Mouse (Mus musculus) Patski (cell line): Measurements from ENCODE around the gene Scarf2. TPM values are rescaled to one million over a fixed set of nuclear protein-coding genes. Genes with fewer than 3 reads are reported as not detected.

Source experiments
- ATAC-seq: fragments of 100-300 bp; one replicate; pipeline ENCODE4 v1.8.0; 2021
- CTCF ChIA-PET: fragments of 350-600 bp; sonication (Branson Sonifier 250); formaldehyde crosslinking; loops from one replicate; lab custom pipeline; 2022; ENCODE audit warnings: inconsistent platforms; lab: Charles Lee
- POLR2A ChIA-PET: fragments of 350-600 bp; sonication (Branson Sonifier 250); formaldehyde crosslinking; loops from one replicate; lab custom pipeline; 2022; ENCODE audit warnings: antibody characterized with exemption, inconsistent platforms; lab: Charles Lee
- DNase-seq: peaks from one replicate; pipeline ENCODE4 v3.0.0-alpha.2; 2011; ENCODE audit warnings: low read depth, low spot score
- H3K27me3 ChIP-seq: fragments of 371-371 bp; one replicate; pipeline ENCODE4 v1.5.1; 2021
- CTCF ChIP-seq: fragments of 100-300 bp; IDR thresholded peaks from one replicate; pipeline ENCODE4 v1.5.1; 2021
- in situ Hi-C: fragments of 300-500 bp; cut with MboI; formaldehyde crosslinking; loops from 3 replicates; pipeline ENCODE4 v1.11.1; 2018; ENCODE audit warnings: low pct_unique_long_range_greater_than_20kb, mixed read lengths
- polyA plus RNA-seq: library from polyadenylated mRNA; unstranded; gene quantifications from one replicate; pipeline ENCODE4 v1.2.3, GENCODE M21; 2021

Gene Scarf2
- 60.3 TPM for polyA plus RNA-seq

GRCm38 (mm10) chr16:17796971-17797811 lies at the start of gene Scarf2:
Gene Scarf2, plus strand, starts transcription at chr16:17797282.
- ChIA-PET POLR2A (interaction anchor here (1.0 to 1.1 kb wide), 3 partner anchors 18 to 71 kb away, joined by 3 read pairs; no protein-coding TSS in a partner anchor), CTCF (interaction anchor here (0.9 to 2.4 kb wide), 6 partner anchors 11 to 52 kb away, joined by 3 to 10 read pairs (median 4); no protein-coding TSS in a partner anchor)
- no peak for TF ChIP-seq CTCF
- no peaks in the 10 kb centered on the region for H3K27me3 ChIP-seq
- DNase-seq (no peak), ATAC-seq (no peak)
- in situ Hi-C loops: no loop called here

GRCm38 (mm10) chr16:17753001-17753400 lies 44.1 kb upstream of the Scarf2 start:
- no peak for DNase-seq
- H3K27me3 ChIP-seq: no peaks in the 10 kb centered on the region
- TF ChIP-seq CTCF: no peak
- POLR2A ChIA-PET: no interaction called here
- CTCF ChIA-PET: no interaction called here
- ATAC-seq: no peak
- in situ Hi-C loops: no loop called here

DNA sequence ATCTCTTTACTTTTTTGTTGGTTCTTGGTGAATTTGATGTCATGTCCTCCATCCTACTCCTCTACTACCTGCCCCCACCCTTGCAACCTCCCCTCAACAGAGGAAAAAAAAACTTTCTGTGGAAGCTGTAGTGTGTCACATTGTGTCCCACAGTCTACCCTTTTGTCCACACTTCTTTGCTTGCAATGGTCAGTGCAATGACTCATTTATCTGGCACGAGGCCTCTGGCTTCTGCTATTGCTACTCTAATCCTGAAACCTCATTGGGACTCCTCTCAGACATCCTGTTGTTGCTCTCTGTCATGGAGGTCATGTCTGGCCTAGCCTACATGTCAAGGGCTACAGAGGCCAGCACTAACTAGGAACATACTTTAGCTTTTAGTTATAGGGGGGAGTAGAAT lies 43.4 kb upstream of the Scarf2 start:
- CTCF ChIA-PET: no interaction called here
- no peak for ATAC-seq
- no peaks in the 10 kb centered on the region for H3K27me3 ChIP-seq
- POLR2A ChIA-PET: no interaction called here
- in situ Hi-C loops: no loop called here
- no peak for DNase-seq
- TF ChIP-seq CTCF: no peak

- in situ Hi-C loops: no loop called here
- ChIA-PET POLR2A (interaction anchor here (0.7 kb wide), 1 partner anchor 8 kb away, joined by 8 read pairs; no protein-coding TSS in a partner anchor), CTCF (interaction anchor here (1.6 to 3.3 kb wide), 3 partner anchors 14 to 30 kb away, joined by 5 to 11 read pairs (median 6); partner anchors contain the start of gene Med15)
- TF ChIP-seq CTCF: no peak
- ATAC-seq (no peak), DNase-seq (no peak)
- H3K27me3 ChIP-seq: no peaks in the 10 kb centered on the region
Observed at GRCm38 (mm10) chr16:17757756-17758155, 39.3 kb upstream of the Scarf2 start.

DNA sequence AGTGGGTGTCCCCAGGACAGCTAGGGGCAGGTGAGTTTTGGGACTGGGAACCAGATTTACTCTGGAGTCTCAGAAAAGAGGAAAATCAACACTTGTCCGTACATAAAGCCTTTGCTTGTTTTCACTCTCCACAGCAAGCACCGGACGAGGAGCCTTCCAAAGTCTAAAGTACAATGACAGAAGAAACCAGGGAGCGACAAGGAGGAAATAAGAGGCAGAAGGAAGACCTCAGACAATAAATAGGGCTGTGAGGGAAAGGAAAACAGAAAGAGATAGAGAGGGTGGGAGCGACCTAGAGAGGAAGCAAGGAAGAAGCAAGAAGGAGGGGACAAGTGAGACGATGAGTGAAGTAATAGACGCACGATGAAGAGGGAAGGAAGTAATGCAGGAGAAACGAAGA lies 38.2 kb upstream of the Scarf2 start:
- no peak for TF ChIP-seq CTCF
- no peak for ATAC-seq
- in situ Hi-C loops: no loop called here
- no peaks in the 10 kb centered on the region for H3K27me3 ChIP-seq
- DNase-seq: no peak
- ChIA-PET CTCF (interaction anchor here (1.9 to 3.3 kb wide), 4 partner anchors 13 to 31 kb away, joined by 5 to 12 read pairs (median 8); partner anchors contain the start of gene Med15), POLR2A (interaction anchor here (0.9 to 1.8 kb wide), 4 partner anchors 9 to 42 kb away, joined by 3 to 6 read pairs (median 4); no protein-coding TSS in a partner anchor)

GRCm38 (mm10) chr16:17759344-17759773 lies 37.7 kb upstream of the Scarf2 start, which contains the start of gene Klhl22:
Gene Klhl22, plus strand, starts transcription at chr16:17759618.
- ATAC-seq (peak; percentile 81), DNase-seq (peak; percentile 41)
- ChIA-PET CTCF (interaction anchor here (1.2 to 3.3 kb wide), 11 partner anchors 9 to 89 kb away, joined by 3 to 22 read pairs (median 7); partner anchors contain the start of gene Med15), POLR2A (interaction anchor here (0.9 to 1.8 kb wide), 7 partner anchors 9 to 42 kb away, joined by 3 to 6 read pairs (median 4); no protein-coding TSS in a partner anchor)
- no peak for TF ChIP-seq CTCF
- in situ Hi-C loops: no loop called here
- no peaks in the 10 kb centered on the region for H3K27me3 ChIP-seq

DNA sequence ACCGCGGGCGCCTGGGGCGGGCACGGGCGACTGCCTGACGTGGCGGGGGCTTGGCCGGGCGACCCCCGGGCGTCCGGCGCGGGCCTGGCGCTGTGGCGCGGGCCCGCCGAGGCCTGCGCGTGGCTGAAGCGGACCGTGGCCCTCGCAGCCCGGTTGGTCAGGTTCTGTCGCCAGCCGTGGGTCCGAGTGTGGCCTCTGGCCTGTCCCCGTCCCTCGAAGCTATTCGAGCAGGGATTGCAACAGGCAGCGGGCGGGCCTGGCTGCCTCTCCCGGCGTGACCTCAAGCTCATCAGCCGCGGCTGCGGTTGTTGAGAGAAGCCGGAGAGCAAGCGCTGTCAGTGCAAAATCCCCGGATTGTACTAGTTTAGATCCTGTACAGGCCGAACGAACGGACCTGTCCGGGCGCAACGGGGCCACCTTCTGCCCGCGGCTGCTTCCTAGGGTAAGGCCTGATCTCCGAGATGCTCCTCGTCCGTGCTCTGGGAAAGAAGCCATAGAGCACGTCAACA lies 37.2 kb upstream of the Scarf2 start:
- no peak for TF ChIP-seq CTCF
- ChIA-PET CTCF (interaction anchor here (0.9 to 3.3 kb wide), 15 partner anchors 9 to 89 kb away, joined by 3 to 22 read pairs (median 6); partner anchors contain the start of gene Med15), POLR2A (interaction anchor here (0.9 to 1.8 kb wide), 8 partner anchors 10 to 54 kb away, joined by 3 to 6 read pairs (median 4); no protein-coding TSS in a partner anchor)
- DNase-seq (no peak), ATAC-seq (peak; percentile 52)
- in situ Hi-C loops: no loop called here
- H3K27me3 ChIP-seq: no peaks in the 10 kb centered on the region

DNA sequence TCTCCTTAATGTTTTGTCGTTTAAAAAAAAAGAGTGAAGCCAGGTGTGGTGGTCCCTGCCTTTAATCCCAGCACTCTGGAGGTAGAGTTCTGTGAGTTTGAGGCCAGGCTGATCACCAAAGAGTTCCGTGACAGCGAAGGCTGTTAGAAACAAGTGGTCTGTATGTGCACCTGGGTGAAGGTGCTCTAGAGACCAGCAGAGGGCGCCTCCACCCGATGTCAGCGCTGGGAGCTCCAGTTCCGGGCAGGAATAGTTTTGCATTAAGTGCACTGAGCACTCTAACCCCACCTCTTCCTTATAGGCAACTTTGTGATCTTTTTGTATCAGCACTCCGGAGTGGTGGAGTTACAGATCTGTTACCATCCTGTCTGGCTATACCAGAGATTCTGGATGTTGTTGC lies 36.4 kb upstream of the Scarf2 start:
- peak; percentile 87 for TF ChIP-seq CTCF
- ATAC-seq: no peak
- ChIA-PET CTCF (interaction anchor here (0.6 to 2.7 kb wide), 15 partner anchors 8 to 88 kb away, joined by 3 to 22 read pairs (median 5); no protein-coding TSS in a partner anchor), POLR2A (interaction anchor here (0.9 to 1.7 kb wide), 5 partner anchors 13 to 53 kb away, joined by 3 to 5 read pairs (median 3); no protein-coding TSS in a partner anchor)
- no peak for DNase-seq
- in situ Hi-C loops: no loop called here
- no peaks in the 10 kb centered on the region for H3K27me3 ChIP-seq

DNA sequence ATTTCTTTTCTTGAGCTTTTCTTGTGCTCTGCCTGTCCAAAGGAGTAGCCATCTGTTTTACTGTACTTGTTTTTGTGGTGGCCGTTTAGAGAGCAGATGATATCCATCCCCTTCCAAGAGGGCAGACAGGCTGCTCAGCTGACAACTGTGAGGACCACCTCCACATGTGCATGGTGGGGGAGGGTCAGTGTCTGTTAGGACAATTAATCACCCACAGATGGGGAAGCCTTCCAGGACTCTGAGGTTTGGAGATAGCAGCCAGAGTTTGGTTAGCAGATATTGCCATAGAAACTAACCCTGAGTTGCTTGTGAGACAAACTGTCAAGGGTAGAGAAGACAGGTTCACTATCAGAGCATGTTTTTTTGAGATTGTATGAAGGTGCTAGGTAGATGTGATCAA lies 36.0 kb upstream of the Scarf2 start:
- POLR2A ChIA-PET: interaction anchor here (1.0 to 1.5 kb wide), 3 partner anchors 19 to 47 kb away, joined by 3 read pairs; no protein-coding TSS in a partner anchor
- no peak for ATAC-seq
- no peak for TF ChIP-seq CTCF
- CTCF ChIA-PET: interaction anchor here (0.6 to 2.7 kb wide), 13 partner anchors 8 to 87 kb away, joined by 3 to 22 read pairs (median 6); no protein-coding TSS in a partner anchor
- in situ Hi-C loops: no loop called here
- no peak for DNase-seq
- H3K27me3 ChIP-seq: no peaks in the 10 kb centered on the region

DNA sequence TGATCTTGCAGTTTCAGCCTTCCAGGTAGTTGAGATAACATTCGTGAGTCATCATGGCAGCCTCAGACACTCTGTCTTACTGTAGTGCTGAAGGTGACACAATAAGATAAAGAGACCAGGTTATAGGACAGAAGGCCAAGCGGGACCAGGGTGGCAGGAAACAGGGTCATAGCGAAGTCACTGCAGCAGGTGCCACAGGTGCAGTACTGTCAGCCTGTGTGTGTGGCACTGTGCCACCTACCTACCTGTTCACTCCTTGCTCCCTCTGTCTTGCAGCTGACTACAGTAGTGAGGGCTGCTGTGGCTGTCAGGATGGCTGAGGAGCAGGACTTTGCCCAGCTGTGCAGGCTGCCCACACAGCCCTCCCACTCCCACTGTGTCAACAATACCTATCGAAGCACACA lies 33.0 kb upstream of the Scarf2 start:
- TF ChIP-seq CTCF: no peak
- no peaks in the 10 kb centered on the region for H3K27me3 ChIP-seq
- ChIA-PET CTCF (interaction anchor here (1.0 kb wide), 1 partner anchor 21 kb away, joined by 3 read pairs; no protein-coding TSS in a partner anchor), POLR2A (no interaction called here)
- DNase-seq (no peak), ATAC-seq (no peak)
- in situ Hi-C loops: no loop called here
